ENCODE assay signal across 1 mouse cellular context in genomic region chr5:120806458-120806857, GRCm38 (mm10).
TF ChIP-seq lines count a peak whose summit lies in the region.

No protein-coding gene starts in this region.

TF ChIP-seq in CH12.LX, 34 proteins besides CTCF, POLR2A, EP300 and RAD21:
- TF ChIP-seq CHD2 (IDR thresholded peaks at IDR 0.05; ENCODE audit: low read length) (no peak), SMC3 (IDR thresholded peaks at IDR 0.05; ENCODE audit: low read depth, low read length) (peak; percentile 49), MAX (IDR thresholded peaks at IDR 0.05; ENCODE audit: low read length) (no peak), ZNF384 (IDR thresholded peaks at IDR 0.05; ENCODE audit: low read depth, low read length) (no peak), MYC (IDR thresholded peaks at IDR 0.05; ENCODE audit: low read depth, low read length) (no peak), KAT2A (IDR thresholded peaks at IDR 0.05; ENCODE audit: insufficient replicate concordance, low read length) (no peak), TCF12 (IDR thresholded peaks at IDR 0.05; ENCODE audit: low read depth, low read length) (no peak), ZKSCAN1 (IDR thresholded peaks at IDR 0.05; ENCODE audit: borderline replicate concordance, low read depth, low read length) (no peak)
